Mouse (Mus musculus) cerebellum, postnatal 14 days (tissue): Measurements from ENCODE around the gene Tspan3.

Experiments
- DNase-seq, 2 experiments: peaks; one replicate each; pipeline ENCODE4 v3.0.0; 2021; ENCODE audit warnings: mixed read lengths in 2 of 2

Tspan3 gene

GRCm38 (mm10) chr9:56107527-56107926, 57.8 kb downstream of the Tspan3 start:
- no peak for DNase-seq

GRCm38 (mm10) chr9:56106274-56107072, 58.8 kb downstream of the Tspan3 start:
- no peak for DNase-seq

- DNase-seq: no peak
These were observed 60.4 kb downstream of the Tspan3 start for GRCm38 (mm10) chr9:56104921-56105320.

- DNase-seq: no peak
These were observed 64.3 kb downstream of the Tspan3 start for GRCm38 (mm10) chr9:56101022-56101421.

DNA sequence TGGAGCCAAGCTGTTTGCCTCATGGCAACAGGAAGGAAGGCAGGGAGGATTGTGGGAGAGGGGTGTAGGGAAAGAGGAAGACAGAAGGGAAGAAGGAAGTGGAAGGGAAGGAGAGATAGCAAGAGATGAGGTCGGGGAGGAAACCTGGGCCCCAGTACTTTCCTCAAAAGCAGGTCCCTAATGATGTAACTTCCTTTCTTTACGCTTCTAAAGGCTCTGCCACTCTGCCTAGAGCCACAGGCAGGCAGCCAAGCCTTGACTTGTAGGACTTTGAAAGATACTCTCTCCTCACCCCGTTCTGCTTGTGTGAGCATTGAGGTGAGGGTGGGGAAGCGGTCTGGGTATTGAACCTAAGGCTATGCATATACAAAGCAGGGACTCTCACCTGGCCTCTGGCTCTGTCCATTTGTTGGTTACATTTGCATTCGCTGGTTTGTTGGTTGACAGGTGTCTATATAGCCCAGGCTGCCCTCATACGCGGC, 65.2 kb downstream of the Tspan3 start:
- no peak for DNase-seq

GRCm38 (mm10) chr9:56097584-56098298, 67.5 kb downstream of the Tspan3 start:
- DNase-seq: no peak

DNA sequence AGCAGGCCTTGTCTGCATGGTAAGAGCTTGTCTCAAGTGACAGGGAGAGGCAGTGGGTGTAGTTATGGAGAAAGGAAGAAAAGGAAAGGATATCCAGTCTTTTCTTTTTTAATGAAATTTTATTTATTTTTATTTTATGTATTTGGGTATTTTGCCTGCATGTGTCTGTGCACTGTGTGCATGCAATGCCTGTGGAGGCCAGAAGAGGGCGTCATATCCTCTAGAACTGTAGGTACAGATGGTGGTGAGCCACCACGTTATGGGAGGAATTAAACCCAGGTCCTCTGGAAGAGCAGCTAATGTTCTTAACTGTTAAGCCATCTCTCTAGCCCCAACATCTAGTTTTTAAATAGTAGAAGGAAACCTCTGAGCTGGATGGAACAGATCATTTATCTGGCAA, 73.2 kb downstream of the Tspan3 start:
- peak in 1 of 2 experiments; percentile 52 for DNase-seq

- no peak for DNase-seq
These were observed 74.6 kb downstream of the Tspan3 start for GRCm38 (mm10) chr9:56090546-56091225.

- peak; percentile 61 to 83 for DNase-seq
These were observed 75.3 kb downstream of the Tspan3 start, which contains the start of gene Pstpip1 for GRCm38 (mm10) chr9:56089778-56090520. Pstpip1 (plus strand) TSS chr9:56089962.

- DNase-seq: no peak
These were observed 78.8 kb downstream of the Tspan3 start for GRCm38 (mm10) chr9:56086524-56086923.
